Mouse (Mus musculus) ES-E14 (cell line): Measurements from ENCODE around the gene Eepd1. TPM values are rescaled to one million over a fixed set of nuclear protein-coding genes. Genes with fewer than 3 reads are reported as not detected.

ENCODE experiments used
- DNase-seq: peaks from one replicate; pipeline ENCODE4 v3.0.0-alpha.2; 2013; ENCODE audit warnings: low read depth, low spot score
- H3K27ac ChIP-seq: 2 replicates; pipeline ENCODE4 v1.5.1; 2012; ENCODE audit warnings: low read depth, mild to moderate bottlenecking, low read length, moderate library complexity, mixed read lengths; ENCODE audit not compliant: poor library complexity, insufficient read depth, severe bottlenecking
- H3K36me3 ChIP-seq: 2 replicates; pipeline ENCODE4 v1.6.1; 2012; ENCODE audit warnings: mild to moderate bottlenecking, low read length, moderate library complexity, mixed read lengths; ENCODE audit not compliant: control insufficient read depth, poor library complexity, insufficient read depth, severe bottlenecking
- H3K4me1 ChIP-seq, 2 experiments: fragments of 150-350 bp in 1 of 2; sonication (generic) in 1 of 2; 2 replicates each; pipeline ENCODE4 v1.6.1; 2012; ENCODE audit warnings: low read length in 2 of 2, mild to moderate bottlenecking in 1 of 2, mixed read lengths in 1 of 2; ENCODE audit not compliant: control insufficient read depth in 2 of 2, insufficient read depth in 2 of 2, poor library complexity in 1 of 2
- H3K4me3 ChIP-seq, 2 experiments: fragments of 150-350 bp in 1 of 2; sonication (generic) in 1 of 2; 2 replicates each; pipeline ENCODE4 v1.5.1; 2012; ENCODE audit warnings: low read length in 2 of 2, low read depth in 1 of 2, mild to moderate bottlenecking in 1 of 2, mixed read lengths in 1 of 2; ENCODE audit not compliant: insufficient read depth in 1 of 2, poor library complexity in 1 of 2, severe bottlenecking in 1 of 2
- H3K9ac ChIP-seq: 2 replicates; pipeline ENCODE4 v1.6.1; 2012; ENCODE audit warnings: low read depth, mild to moderate bottlenecking, low read length, mixed read lengths; ENCODE audit not compliant: poor library complexity, insufficient read depth, severe bottlenecking
- H3K9me3 ChIP-seq: fragments of 150-350 bp; sonication (generic); 2 replicates; pipeline ENCODE4 v1.6.1; 2012; ENCODE audit warnings: low read depth, mild to moderate bottlenecking, low read length; ENCODE audit not compliant: control insufficient read depth, insufficient read depth
- CHD2 ChIP-seq: IDR thresholded peaks from 2 replicates; pipeline ENCODE4 v1.6.1; 2014; ENCODE audit warnings: mild to moderate bottlenecking, low read depth, low read length, inconsistent platforms
- HCFC1 ChIP-seq: IDR thresholded peaks from 2 replicates; pipeline ENCODE4 v1.6.1; 2012; ENCODE audit warnings: low read length, inconsistent platforms, borderline replicate concordance; ENCODE audit not compliant: insufficient read depth
- MAFK ChIP-seq: IDR thresholded peaks from 2 replicates; pipeline ENCODE4 v1.6.1; 2014; ENCODE audit warnings: mild to moderate bottlenecking, low read depth, low read length, inconsistent platforms; ENCODE audit not compliant: insufficient read depth
- ZC3H11A ChIP-seq: IDR thresholded peaks from 2 replicates; pipeline ENCODE4 v1.6.1; 2012; ENCODE audit warnings: low read depth, mild to moderate bottlenecking, inconsistent platforms, low read length, borderline replicate concordance
- ZNF384 ChIP-seq: IDR thresholded peaks from 2 replicates; pipeline ENCODE4 v1.6.1; 2012; ENCODE audit warnings: low read depth, low read length, inconsistent platforms
- in situ Hi-C, 2 experiments: fragments of 600-800 bp; cut with MboI; formaldehyde crosslinking; loops; one replicate each; pipeline ENCODE4 v1.15.1; 2025; ENCODE audit warnings: low sequenced_read_pairs in 2 of 2, inconsistent platforms in 1 of 2; ENCODE audit not compliant: unreplicated experiment in 2 of 2
- total RNA-seq: library from RNA; depleted of rRNA; stranded (reverse); fragments of 300-350 nt; gene quantifications from 2 replicates; pipeline ENCODE4 v1.2.3, GENCODE M21; 2012

Gene Eepd1
- total RNA-seq, 1 experiment = 3.5 TPM

GRCm38 (mm10) chr9:25520826-25521225 lies 39.5 kb downstream of the Eepd1 start:
- Histone ChIP-seq H3K9me3 (no peaks in the 10 kb centered on the region), H3K4me3 (no peak overlapping the region), H3K4me1 (no peaks in the 10 kb centered on the region), H3K36me3 (no peaks in the 10 kb centered on the region), H3K27ac (no peak overlapping the region), H3K9ac (no peak overlapping the region)
- no peak for DNase-seq
- in situ Hi-C loops = no loop called here
- no peak for TF ChIP-seq MAFK
- TF ChIP-seq ZNF384 = no peak
- no peak for TF ChIP-seq HCFC1
- no peak for TF ChIP-seq CHD2
- TF ChIP-seq ZC3H11A = no peak

GRCm38 (mm10) chr9:25521825-25522224 lies 40.5 kb downstream of the Eepd1 start:
- in situ Hi-C loops = no loop called here
- Histone ChIP-seq H3K36me3 (no peaks in the 10 kb centered on the region), H3K9ac (no peak overlapping the region), H3K4me1 (no peaks in the 10 kb centered on the region), H3K9me3 (no peaks in the 10 kb centered on the region), H3K27ac (no peak overlapping the region), H3K4me3 (no peak overlapping the region)
- no peak for TF ChIP-seq ZNF384
- DNase-seq = no peak

GRCm38 (mm10) chr9:25526516-25526915 lies 45.2 kb downstream of the Eepd1 start:
- no peaks in the 10 kb centered on the region for H3K4me1 ChIP-seq
- no peaks in the 10 kb centered on the region for H3K36me3 ChIP-seq
- no peaks in the 10 kb centered on the region for H3K9me3 ChIP-seq
- DNase-seq = no peak
- no peak for TF ChIP-seq ZC3H11A
- TF ChIP-seq CHD2 = no peak
- TF ChIP-seq MAFK = no peak
- no peak for TF ChIP-seq ZNF384
- no peak for TF ChIP-seq HCFC1
- in situ Hi-C loops = no loop called here
- no peak overlapping the region for H3K4me3 ChIP-seq
- no peak overlapping the region for H3K9ac ChIP-seq
- H3K27ac ChIP-seq = no peak overlapping the region

- Histone ChIP-seq H3K36me3 (no peaks in the 10 kb centered on the region), H3K4me3 (no peak overlapping the region), H3K27ac (no peak overlapping the region), H3K9me3 (no peaks in the 10 kb centered on the region), H3K4me1 (no peaks in the 10 kb centered on the region), H3K9ac (no peak overlapping the region)
- no peak for TF ChIP-seq ZC3H11A
- TF ChIP-seq MAFK = no peak
- TF ChIP-seq ZNF384 = no peak
- no peak for TF ChIP-seq HCFC1
- no peak for TF ChIP-seq CHD2
- in situ Hi-C loops = no loop called here
- no peak for DNase-seq
Observed at GRCm38 (mm10) chr9:25526927-25527337, 45.6 kb downstream of the Eepd1 start.

- no peak overlapping the region for H3K4me3 ChIP-seq
- H3K27ac ChIP-seq = no peak overlapping the region
Observed at GRCm38 (mm10) chr9:25527359-25528038, 46.2 kb downstream of the Eepd1 start.

More at GRCm38 (mm10) chr9:25527359-25528038, 46.2 kb downstream of the Eepd1 start:
- DNase-seq = no peak
- TF ChIP-seq ZNF384 (no peak), CHD2 (no peak), MAFK (no peak), HCFC1 (no peak), ZC3H11A (no peak)
- Histone ChIP-seq H3K4me1 (no peaks in the 10 kb centered on the region), H3K36me3 (no peaks in the 10 kb centered on the region), H3K9ac (no peak overlapping the region), H3K9me3 (no peaks in the 10 kb centered on the region)
- in situ Hi-C loops = no loop called here
